Mouse (Mus musculus) intestine, embryonic 15.5 days (tissue): ENCODE results near the gene Arhgef19. TPM values are rescaled to one million over a fixed set of nuclear protein-coding genes. Genes with fewer than 3 reads are reported as not detected.
A peak's percentile ranks its signal among the peaks of the same experiment; 100 is the strongest.

Source experiments
- ATAC-seq: fragments of 200-750 bp; cut with Nextera tagmentation; 2 replicates; pipeline ENCODE4 v1.8.0; 2017; ENCODE audit warnings: moderate TSS enrichment, moderate library complexity
- H3K27ac ChIP-seq: fragments of 300-500 bp; sonication (generic); 2 replicates; pipeline ENCODE4 v1.5.1; 2015; ENCODE audit warnings: mild to moderate bottlenecking, inconsistent platforms
- H3K27me3 ChIP-seq: fragments of 300-500 bp; sonication (generic); replicated peaks from 2 replicates; pipeline ENCODE4 v1.6.1; 2015; ENCODE audit warnings: inconsistent platforms
- H3K36me3 ChIP-seq: fragments of 300-500 bp; sonication (generic); 2 replicates; pipeline ENCODE4 v1.6.1; 2015; ENCODE audit warnings: inconsistent platforms
- H3K4me1 ChIP-seq: fragments of 300-500 bp; sonication (generic); replicated peaks from 2 replicates; pipeline ENCODE4 v1.6.1; 2015; ENCODE audit warnings: inconsistent platforms
- H3K4me2 ChIP-seq: fragments of 300-500 bp; sonication (generic); replicated peaks from 2 replicates; pipeline ENCODE4 v1.6.1; 2015; ENCODE audit warnings: mild to moderate bottlenecking, inconsistent platforms
- H3K4me3 ChIP-seq: fragments of 300-500 bp; sonication (generic); replicated peaks from 2 replicates; pipeline ENCODE4 v1.5.1; 2015; ENCODE audit warnings: inconsistent platforms
- H3K9ac ChIP-seq: fragments of 300-500 bp; sonication (generic); 2 replicates; pipeline ENCODE4 v1.6.1; 2015; ENCODE audit warnings: inconsistent platforms
- H3K9me3 ChIP-seq: fragments of 300-500 bp; sonication (generic); 2 replicates; pipeline ENCODE4 v1.6.1; 2016; ENCODE audit warnings: inconsistent platforms
- WGBS: fragments of 180-500 bp; shearing (Covaris S2); methylation state at CpG from one replicate; pipeline ENCODE4 v1.1.7; 2015; 5-methylcytosine and 5-hydroxymethylcytosine counted together
- polyA plus RNA-seq: library from polyadenylated mRNA; unstranded; fragments of >200 nt; fragmentation: Nextera tagmentation; extraction: Ambion mirVana; gene quantifications from 2 replicates; pipeline ENCODE4 v1.2.1, GENCODE M21; 2015

Gene Arhgef19
- polyA plus RNA-seq, 1 experiment from 2014 or later, result 16.3 TPM

DNA sequence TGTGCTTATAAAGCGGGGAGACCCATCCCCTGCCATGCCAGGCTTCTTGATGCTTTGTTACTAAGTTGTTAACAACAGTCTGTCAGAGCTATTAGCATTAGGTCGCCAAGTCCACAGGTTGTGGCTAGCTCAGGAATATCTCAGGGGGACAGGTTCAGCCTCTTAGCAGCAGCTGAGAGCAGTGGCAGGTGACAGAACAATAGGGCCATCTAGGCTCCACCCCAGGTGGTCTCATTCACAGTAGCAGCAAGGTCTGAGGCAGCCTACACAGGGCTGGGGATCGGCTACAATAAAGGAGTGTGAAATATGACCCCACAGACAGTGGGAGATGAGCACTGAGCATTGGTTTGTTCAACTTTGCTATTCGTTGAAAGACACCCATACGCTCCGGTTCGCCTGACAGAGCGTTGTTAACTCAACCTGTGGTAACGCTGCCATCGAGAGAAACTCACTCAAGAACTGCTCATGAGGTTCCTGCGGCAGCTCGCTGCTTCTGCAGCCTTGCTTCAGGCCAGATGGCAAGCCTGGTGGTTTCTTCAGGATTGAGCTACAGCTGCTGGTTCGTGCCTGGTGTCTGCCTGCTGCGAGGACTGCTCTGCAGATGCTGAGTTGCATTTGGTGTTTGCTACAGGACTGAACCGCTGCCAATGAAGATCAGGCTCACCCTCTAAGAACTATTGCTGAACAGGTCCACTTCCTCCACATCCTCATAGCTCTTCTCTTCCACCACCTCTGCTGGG lies 31.1 kb downstream of the Arhgef19 start:
- no peak for ATAC-seq
- Histone ChIP-seq H3K27ac (no peak overlapping the region), H3K27me3 (no peaks in the 10 kb centered on the region), H3K4me1 (peaks cover 26% of the 10 kb centered on the region), H3K4me3 (no peak overlapping the region), H3K36me3 (no peaks in the 10 kb centered on the region), H3K9ac (no peak overlapping the region), H3K4me2 (no peak overlapping the region), H3K9me3 (no peaks in the 10 kb centered on the region)
- WGBS, result 68% methylated on average over 15 of the region's 15 CpGs

DNA sequence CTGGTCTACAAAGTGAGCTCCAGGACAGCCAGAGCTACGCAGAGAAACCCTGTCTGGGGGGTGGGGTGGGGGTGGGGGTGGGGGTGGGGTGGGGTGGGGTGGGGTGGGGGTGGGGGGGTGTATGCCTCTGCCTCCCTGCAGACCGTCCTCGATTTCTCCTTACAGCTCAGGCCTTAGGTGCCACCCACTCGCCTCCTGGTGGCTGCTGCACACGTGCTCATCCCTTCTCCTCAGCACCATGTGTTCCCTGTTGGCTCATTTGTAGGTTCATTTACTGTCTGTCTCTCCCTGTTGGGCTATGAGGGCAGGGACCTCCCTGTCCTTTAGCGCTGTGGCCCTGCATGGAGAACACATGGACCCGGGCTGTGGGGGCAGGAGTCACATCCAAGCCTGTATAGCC lies 31.9 kb downstream of the Arhgef19 start:
- Histone ChIP-seq H3K4me2 (no peak overlapping the region), H3K27me3 (no peaks in the 10 kb centered on the region), H3K36me3 (no peaks in the 10 kb centered on the region), H3K27ac (peak overlapping the region; percentile 33; the same call in 1 of the 2 replicates), H3K4me3 (no peak overlapping the region), H3K4me1 (peaks cover 29% of the 10 kb centered on the region), H3K9ac (no peak overlapping the region), H3K9me3 (no peaks in the 10 kb centered on the region)
- ATAC-seq, result no peak
- 75% methylated on average over 6 of the region's 7 CpGs for WGBS

DNA sequence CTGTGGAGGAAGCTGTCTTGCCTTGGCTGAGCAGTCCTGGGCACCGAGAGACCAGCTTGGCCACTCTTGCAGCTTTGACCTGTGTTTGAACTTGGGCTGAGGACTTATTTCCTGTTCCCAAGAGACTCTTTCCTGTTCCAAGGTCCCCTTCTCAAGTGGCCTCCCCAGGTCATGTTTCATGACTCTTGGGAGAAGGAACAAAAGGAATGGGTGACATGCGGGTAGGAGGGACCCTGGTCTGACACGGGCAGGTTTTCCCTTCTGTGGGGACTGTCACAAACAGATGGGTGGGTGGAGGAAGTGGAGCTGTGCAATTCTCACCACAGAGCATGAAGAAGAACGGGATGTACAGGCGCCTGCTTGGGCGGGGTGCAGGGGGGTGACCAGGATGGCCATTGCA lies 32.4 kb downstream of the Arhgef19 start:
- peaks cover 29% of the 10 kb centered on the region for H3K4me1 ChIP-seq
- H3K4me3 ChIP-seq, result no peak overlapping the region
- ATAC-seq, result peak; percentile 4; the same call in 1 of the 2 replicates
- WGBS, result 54% methylated on average over 6 of the region's 6 CpGs
- no peak overlapping the region for H3K4me2 ChIP-seq
- H3K36me3 ChIP-seq, result no peaks in the 10 kb centered on the region
- peak overlapping the region; percentile 33; the same call in 1 of the 2 replicates for H3K27ac ChIP-seq
- H3K9me3 ChIP-seq, result no peaks in the 10 kb centered on the region
- H3K27me3 ChIP-seq, result no peaks in the 10 kb centered on the region
- 0 out of 2 replicates have a peak overlapping the region, but pooled peaks have one; percentile 10 for H3K9ac ChIP-seq

DNA sequence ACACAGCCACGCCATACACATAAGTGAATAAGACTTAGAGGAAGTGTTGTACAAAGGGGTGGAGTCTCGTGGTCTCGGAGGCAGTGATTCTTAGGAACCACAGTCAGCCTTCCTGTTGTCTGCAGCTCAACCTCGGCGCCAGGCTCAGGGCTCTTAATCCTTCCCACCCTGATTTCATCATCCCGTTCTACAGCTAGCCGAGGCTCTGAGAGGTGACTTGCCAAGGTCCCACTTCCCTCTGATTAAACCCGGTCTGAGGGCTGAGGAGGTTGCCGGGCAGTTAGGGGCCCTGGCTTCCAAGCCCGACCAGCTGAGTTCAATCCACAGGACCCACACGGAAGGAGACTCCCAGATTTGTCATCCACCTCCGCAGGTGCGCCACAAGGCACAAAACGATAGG lies 33.6 kb downstream of the Arhgef19 start:
- H3K4me2 ChIP-seq, result peak overlapping the region; percentile 54
- H3K9me3 ChIP-seq, result no peaks in the 10 kb centered on the region
- H3K27me3 ChIP-seq, result no peaks in the 10 kb centered on the region
- peak; percentile 21 for ATAC-seq
- peaks cover 40% of the 10 kb centered on the region for H3K4me1 ChIP-seq
- WGBS, result 13% methylated on average over 14 of the region's 14 CpGs
- no peak overlapping the region for H3K4me3 ChIP-seq
- no peak overlapping the region for H3K9ac ChIP-seq
- peak overlapping the region; percentile 38; the same call in 1 of the 2 replicates for H3K27ac ChIP-seq
- H3K36me3 ChIP-seq, result no peaks in the 10 kb centered on the region

DNA sequence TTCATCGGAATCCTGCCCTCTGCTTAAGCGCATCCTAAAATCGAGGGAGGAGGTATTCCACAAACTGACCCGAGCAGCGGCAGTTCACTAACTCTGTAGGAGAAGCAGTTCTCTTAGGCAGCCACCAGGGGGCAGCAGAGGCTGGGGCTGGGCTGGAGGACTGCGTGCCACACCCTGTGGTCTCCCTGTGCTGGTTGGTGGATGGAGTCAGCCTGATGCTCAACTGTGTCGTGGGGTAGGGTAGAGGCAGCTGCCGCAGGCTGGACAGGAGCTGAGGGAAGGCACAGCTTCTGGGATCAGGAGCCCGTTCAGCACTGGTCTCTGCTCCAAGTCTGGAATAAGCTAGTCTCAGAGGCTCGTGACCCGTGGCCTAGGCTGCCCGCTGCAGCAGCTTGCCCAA lies 34.0 kb downstream of the Arhgef19 start:
- 21% methylated on average over 12 of the region's 12 CpGs for WGBS
- H3K36me3 ChIP-seq, result no peaks in the 10 kb centered on the region
- peak overlapping the region; percentile 54 for H3K4me2 ChIP-seq
- peak; percentile 74 for ATAC-seq
- no peak overlapping the region for H3K9ac ChIP-seq
- no peak overlapping the region for H3K4me3 ChIP-seq
- H3K4me1 ChIP-seq, result peaks cover 44% of the 10 kb centered on the region
- H3K27me3 ChIP-seq, result no peaks in the 10 kb centered on the region
- peak overlapping the region; percentile 38; the same call in 1 of the 2 replicates for H3K27ac ChIP-seq
- no peaks in the 10 kb centered on the region for H3K9me3 ChIP-seq

DNA sequence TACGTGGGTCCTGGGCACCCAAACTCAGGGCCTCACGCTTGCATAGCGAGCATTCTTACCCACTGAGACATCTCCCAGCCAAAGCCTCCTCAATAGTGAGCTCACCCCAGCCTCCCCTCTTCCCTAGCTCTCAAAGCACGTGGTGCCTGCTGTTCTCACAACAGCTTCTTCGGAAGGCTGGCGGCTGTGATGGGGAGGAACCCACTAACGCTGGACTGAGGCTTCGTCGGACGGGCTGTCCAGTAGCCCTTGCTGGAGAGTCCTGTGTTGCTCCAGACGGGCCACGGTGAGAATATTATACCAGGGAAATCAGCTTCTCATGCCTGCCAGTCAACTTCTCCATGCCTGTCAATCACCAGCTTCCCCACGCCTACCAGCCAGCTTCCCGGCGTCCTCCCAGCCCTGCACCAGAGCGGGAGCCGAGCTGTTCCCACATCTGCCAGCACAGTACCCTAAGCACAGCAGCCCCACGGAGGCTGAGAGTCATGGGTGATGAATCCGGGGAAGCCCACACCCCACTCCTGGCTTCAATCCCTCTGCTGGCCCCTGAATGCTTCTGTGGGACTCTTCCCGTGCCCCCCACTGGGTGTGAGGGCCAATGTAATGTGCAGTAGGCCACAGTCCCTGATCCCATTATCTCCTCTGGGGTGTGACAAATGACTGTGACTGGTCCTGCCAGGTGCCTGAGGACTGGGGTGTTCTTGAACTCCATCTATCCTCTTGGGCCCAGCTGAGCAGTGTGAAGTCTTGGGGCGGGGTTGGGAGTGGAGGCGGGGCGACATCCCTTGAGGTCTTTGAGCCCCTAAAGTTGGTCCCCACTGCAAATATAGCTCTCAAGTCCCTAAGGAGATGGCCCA lies 35.4 kb downstream of the Arhgef19 start:
- WGBS, result 57% methylated on average over 23 of the region's 23 CpGs
- no peak; the same call in 1 of the 2 replicates for ATAC-seq
- peaks cover 55% of the 10 kb centered on the region for H3K4me1 ChIP-seq
- no peak overlapping the region for H3K4me3 ChIP-seq
- no peaks in the 10 kb centered on the region for H3K27me3 ChIP-seq
- no peak overlapping the region; the same call in 1 of the 2 replicates for H3K9ac ChIP-seq
- no peak overlapping the region for H3K27ac ChIP-seq
- H3K4me2 ChIP-seq, result no peak overlapping the region
- H3K9me3 ChIP-seq, result no peaks in the 10 kb centered on the region
- no peaks in the 10 kb centered on the region for H3K36me3 ChIP-seq

DNA sequence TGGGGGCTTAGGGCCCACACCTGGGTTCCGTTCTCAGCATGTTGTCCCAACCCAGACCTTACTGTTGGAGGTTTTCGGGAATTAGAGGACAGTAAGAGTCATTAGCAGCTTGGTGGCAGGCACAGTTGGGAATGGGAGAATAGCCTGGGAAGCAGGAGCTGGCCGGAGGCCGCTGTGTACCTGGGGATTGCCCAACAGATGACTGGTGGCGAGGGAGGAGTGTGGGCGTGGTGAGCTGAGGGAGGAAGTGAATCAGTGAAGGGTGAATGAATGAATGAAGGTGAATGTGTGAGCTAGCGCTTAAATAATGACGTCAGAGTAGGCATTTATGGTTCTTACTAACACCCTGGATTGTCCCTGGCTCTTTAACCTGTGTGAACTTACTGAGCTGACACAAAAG lies 37.9 kb downstream of the Arhgef19 start:
- Histone ChIP-seq H3K27me3 (no peaks in the 10 kb centered on the region), H3K9me3 (no peaks in the 10 kb centered on the region), H3K9ac (no peak overlapping the region), H3K4me2 (no peak overlapping the region), H3K36me3 (no peaks in the 10 kb centered on the region), H3K4me1 (peaks cover 59% of the 10 kb centered on the region), H3K4me3 (no peak overlapping the region), H3K27ac (no peak overlapping the region)
- WGBS, result 82% methylated on average over 8 of the region's 8 CpGs
- no peak for ATAC-seq

DNA sequence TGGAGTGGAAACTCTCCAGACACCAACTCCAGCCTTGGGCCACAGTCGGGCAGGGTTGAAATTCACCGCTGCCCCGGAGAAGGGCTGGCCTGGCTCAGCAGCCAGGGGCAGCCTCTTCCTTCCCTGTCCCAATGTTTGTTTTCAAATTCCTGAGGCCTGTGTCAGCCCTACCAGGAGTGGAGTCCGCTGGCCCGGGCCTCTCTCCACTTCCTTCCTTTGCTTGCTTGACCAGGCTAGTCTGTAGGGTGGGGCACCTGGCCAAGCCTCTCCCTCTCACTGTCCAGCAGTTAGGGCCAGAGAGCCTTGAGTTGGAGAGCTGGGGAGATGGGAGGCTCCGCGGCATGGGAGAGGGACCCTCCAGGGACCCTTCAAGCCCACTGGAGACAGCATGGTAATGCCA lies 38.9 kb downstream of the Arhgef19 start:
- ATAC-seq, result peak; percentile 42
- H3K4me1 ChIP-seq, result peaks cover 59% of the 10 kb centered on the region
- peak overlapping the region; percentile 86 for H3K27ac ChIP-seq
- no peaks in the 10 kb centered on the region for H3K36me3 ChIP-seq
- no peak overlapping the region for H3K4me3 ChIP-seq
- H3K9ac ChIP-seq, result peak overlapping the region; percentile 23
- 20% methylated on average over 7 of the region's 7 CpGs for WGBS
- no peaks in the 10 kb centered on the region for H3K27me3 ChIP-seq
- H3K9me3 ChIP-seq, result no peaks in the 10 kb centered on the region
- peak overlapping the region; percentile 24 for H3K4me2 ChIP-seq

DNA sequence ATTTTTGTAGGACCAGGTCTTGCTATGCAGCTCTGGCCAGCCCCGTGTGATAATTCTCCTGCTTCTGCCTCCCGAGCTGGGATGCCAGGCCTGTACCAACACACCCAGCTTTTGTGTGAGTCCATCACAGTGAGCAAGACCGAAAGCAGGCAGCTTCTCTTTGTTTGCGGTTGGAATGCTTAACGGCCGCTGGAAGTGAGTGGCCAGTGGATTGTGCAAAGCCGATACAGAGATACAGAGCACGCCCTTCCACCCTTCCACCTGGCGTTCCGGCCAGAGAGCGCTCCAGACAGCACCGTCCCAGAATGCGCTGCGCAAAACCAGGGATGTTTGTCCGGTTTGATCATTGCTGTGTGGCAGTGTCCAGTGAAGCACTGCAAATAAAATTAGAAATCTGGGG lies 40.0 kb downstream of the Arhgef19 start:
- WGBS, result 51% methylated on average over 15 of the region's 15 CpGs
- Histone ChIP-seq H3K36me3 (no peaks in the 10 kb centered on the region), H3K4me1 (peaks cover 58% of the 10 kb centered on the region), H3K4me2 (no peak overlapping the region), H3K4me3 (no peak overlapping the region), H3K9me3 (no peaks in the 10 kb centered on the region), H3K27ac (peak overlapping the region; percentile 51), H3K27me3 (no peaks in the 10 kb centered on the region), H3K9ac (no peak overlapping the region)
- ATAC-seq, result no peak

DNA sequence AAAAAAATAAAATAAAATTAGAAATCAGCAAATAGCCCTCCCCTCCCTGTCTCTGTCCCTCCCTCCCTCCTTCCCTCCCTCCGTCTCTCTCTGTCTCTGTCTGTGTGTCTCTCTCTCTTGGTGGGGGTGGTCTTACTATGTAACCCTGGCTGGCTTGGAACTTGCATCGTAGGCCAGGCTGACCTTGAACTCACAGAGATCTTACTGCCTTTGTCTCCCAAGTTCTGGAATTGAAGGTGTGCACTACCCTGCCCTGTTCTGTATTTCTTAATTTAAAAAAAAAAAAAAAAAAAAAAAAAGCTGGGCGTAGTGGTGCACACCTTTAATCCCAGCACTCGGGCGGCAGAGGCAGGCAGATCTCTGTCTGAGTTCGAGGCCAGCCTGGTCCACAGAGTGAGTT lies 40.5 kb downstream of the Arhgef19 start:
- Histone ChIP-seq H3K9ac (no peak overlapping the region), H3K27ac (no peak overlapping the region), H3K4me1 (peaks cover 54% of the 10 kb centered on the region), H3K4me3 (no peak overlapping the region), H3K27me3 (no peaks in the 10 kb centered on the region), H3K36me3 (no peaks in the 10 kb centered on the region), H3K9me3 (no peaks in the 10 kb centered on the region), H3K4me2 (no peak overlapping the region)
- no peak for ATAC-seq
- WGBS, result 87% methylated on average over 6 of the region's 6 CpGs

DNA sequence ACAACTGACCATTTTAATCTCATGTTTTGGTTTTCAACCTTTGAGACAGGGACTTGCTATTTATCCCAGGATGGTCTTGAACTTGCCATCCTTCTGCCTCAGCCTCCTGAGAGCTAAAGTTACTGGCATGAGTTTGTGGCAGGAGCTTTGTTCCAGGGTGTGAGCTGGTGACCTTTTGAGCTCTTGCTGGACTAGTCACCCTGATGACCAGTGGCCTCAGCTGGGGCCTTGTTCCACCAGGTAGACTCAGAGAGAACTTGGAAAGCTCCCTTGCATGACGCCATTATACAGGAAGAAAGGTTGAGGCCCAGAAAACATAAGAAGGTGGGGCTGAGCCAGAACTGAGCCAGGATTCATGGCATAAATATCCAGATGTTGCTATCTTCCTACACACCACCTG lies 41.2 kb downstream of the Arhgef19 start:
- Histone ChIP-seq H3K27me3 (no peaks in the 10 kb centered on the region), H3K9me3 (no peaks in the 10 kb centered on the region), H3K9ac (no peak overlapping the region), H3K27ac (no peak overlapping the region), H3K4me2 (no peak overlapping the region), H3K4me1 (peaks cover 58% of the 10 kb centered on the region), H3K4me3 (no peak overlapping the region), H3K36me3 (no peaks in the 10 kb centered on the region)
- ATAC-seq, result no peak
- WGBS, result 93% methylated on average over 1 of the region's 1 CpGs

DNA sequence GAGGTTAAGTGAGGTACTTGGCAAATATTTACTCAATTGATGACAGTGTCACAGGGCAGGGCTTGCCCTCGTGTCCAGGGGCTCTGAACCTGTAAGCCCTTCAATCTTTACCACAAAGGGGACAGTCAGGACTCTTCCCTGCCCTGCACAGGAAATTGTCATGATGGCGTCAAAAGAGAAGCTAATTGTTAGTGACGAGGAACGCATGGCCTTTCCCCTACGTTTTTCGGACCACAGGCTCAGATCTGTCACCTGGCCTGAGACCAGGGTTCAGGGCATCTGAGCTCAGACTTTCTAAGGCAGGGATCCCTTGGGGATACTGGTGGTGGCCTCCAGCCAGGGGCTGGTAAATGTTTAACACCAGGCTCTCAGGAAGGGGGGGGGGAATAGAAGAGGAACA lies 41.9 kb downstream of the Arhgef19 start:
- Histone ChIP-seq H3K9me3 (no peaks in the 10 kb centered on the region), H3K4me3 (no peak overlapping the region), H3K4me1 (peaks cover 55% of the 10 kb centered on the region), H3K27me3 (no peaks in the 10 kb centered on the region), H3K36me3 (no peaks in the 10 kb centered on the region), H3K27ac (peak overlapping the region; percentile 9; the same call in 1 of the 2 replicates), H3K4me2 (no peak overlapping the region; the same call in 1 of the 2 replicates), H3K9ac (no peak overlapping the region)
- WGBS, result 16% methylated on average over 6 of the region's 6 CpGs
- ATAC-seq, result peak; percentile 73
